Mouse (Mus musculus): ENCODE data around the gene Tmcc1.

DNA sequence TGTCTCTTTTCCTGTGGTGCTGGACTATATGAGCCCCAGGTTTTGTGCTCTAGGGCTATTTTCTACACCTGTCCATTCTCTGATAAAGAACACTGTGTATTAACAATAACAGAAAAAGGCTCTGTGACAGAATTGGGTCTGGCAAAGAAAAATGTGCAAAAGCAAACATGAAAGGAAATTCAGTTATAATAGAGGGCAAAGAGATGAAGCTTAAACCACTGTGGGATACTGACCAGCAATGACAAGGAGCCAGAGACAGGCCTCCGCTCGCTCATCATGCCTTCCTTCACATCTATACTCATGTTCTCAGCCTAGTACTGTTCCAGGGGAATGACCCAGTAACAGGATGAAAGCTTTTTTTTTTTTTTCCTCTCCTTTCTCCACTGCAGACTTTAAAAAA is 137.5 kb downstream of the Tmcc1 start:
- TF ChIP-seq CTCF (IDR thresholded peaks at IDR 0.05; ENCODE audit: low read depth, low read length) (no peak), EP300 (IDR thresholded peaks at IDR 0.05; ENCODE audit: insufficient read depth, low read depth, low read length) (no peak), POLR2A (IDR thresholded peaks at IDR 0.05; ENCODE audit: insufficient read depth, low read length) (no peak)
